Mouse (Mus musculus): ENCODE measurements around the gene Pus7.

- no peak for TF ChIP-seq KAT2A (IDR thresholded peaks at IDR 0.05; ENCODE audit: insufficient replicate concordance, low read length)
- TF ChIP-seq E2F4 (IDR thresholded peaks at IDR 0.05; ENCODE audit: insufficient replicate concordance, low read depth, low read length), result no peak
- no peak for TF ChIP-seq CTCF (conservative IDR thresholded peaks at IDR 0.05 in 1 of 2, IDR thresholded peaks at IDR 0.05 in 1 of 2; ENCODE audit: low read depth in 2 of 2, low read length in 2 of 2)
- TF ChIP-seq ZNF384 (IDR thresholded peaks at IDR 0.05; ENCODE audit: low read depth, low read length), result no peak
- TF ChIP-seq RAD21 (IDR thresholded peaks at IDR 0.05; ENCODE audit: low read depth, low read length), result no peak
- no peak for TF ChIP-seq NELFE (IDR thresholded peaks at IDR 0.05; ENCODE audit: low read depth, low read length)
- TF ChIP-seq ZMIZ1 (IDR thresholded peaks at IDR 0.05; ENCODE audit: low read depth, low read length), result no peak
- TF ChIP-seq BHLHE40 (IDR thresholded peaks at IDR 0.05; ENCODE audit: low read depth, low read length), result no peak
- TF ChIP-seq TBP (conservative IDR thresholded peaks at IDR 0.05; ENCODE audit: low read depth, low read length), result no peak
- TF ChIP-seq MAX (IDR thresholded peaks at IDR 0.05; ENCODE audit: low read length), result no peak
- TF ChIP-seq JUND (conservative IDR thresholded peaks at IDR 0.05; ENCODE audit: low read depth, low read length), result no peak
- no peak for TF ChIP-seq MAZ (IDR thresholded peaks at IDR 0.05; ENCODE audit: low read depth, low read length)
Observed at GRCm38 (mm10) chr5:23822306-23822705, 38.8 kb upstream of the Pus7 start.
